Mouse (Mus musculus) liver, embryonic 14.5 days (tissue): Measurements from ENCODE around the gene Pde8b.
A peak's percentile ranks its signal among the peaks of the same experiment; 100 is the strongest.

Experiments
- CTCF ChIP-seq: IDR thresholded peaks from 2 replicates; pipeline ENCODE4 v1.5.1; 2016; ENCODE audit warnings: antibody characterized with exemption, low read depth, control low read depth
- EP300 ChIP-seq: IDR thresholded peaks from 2 replicates; pipeline ENCODE4 v1.6.1; 2016; ENCODE audit warnings: antibody characterized with exemption, low read depth

DNA sequence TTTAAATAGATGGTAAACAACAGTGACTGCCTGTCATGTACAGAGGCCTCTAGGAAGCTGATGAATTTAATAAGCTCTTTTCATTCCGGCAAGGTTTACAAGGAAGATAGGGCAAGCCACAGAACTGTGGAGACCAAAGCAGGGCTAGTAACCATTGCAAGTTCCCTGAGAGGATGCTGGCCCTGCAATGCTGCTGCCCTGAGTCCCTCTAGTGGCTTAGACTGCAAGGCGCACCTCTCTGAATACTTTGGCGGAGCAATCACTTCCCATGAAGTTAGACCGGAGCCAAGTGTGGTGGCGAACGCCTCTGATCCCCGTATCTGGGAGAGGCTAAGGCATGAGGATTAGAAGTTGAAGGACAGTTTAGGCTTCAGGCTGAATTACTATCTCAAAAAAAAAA lies 36.9 kb upstream of the Pde8b start:
- TF ChIP-seq CTCF (peak; percentile 77), EP300 (no peak)
